Mouse (Mus musculus): Measurements from ENCODE around the gene Tigd3.
"Not testable (repeated sequence)": the region's sequence is repeated elsewhere in the genome, so short reads cannot be mapped to it uniquely, and the experiment has no call there.

The Tigd3 gene

DNA sequence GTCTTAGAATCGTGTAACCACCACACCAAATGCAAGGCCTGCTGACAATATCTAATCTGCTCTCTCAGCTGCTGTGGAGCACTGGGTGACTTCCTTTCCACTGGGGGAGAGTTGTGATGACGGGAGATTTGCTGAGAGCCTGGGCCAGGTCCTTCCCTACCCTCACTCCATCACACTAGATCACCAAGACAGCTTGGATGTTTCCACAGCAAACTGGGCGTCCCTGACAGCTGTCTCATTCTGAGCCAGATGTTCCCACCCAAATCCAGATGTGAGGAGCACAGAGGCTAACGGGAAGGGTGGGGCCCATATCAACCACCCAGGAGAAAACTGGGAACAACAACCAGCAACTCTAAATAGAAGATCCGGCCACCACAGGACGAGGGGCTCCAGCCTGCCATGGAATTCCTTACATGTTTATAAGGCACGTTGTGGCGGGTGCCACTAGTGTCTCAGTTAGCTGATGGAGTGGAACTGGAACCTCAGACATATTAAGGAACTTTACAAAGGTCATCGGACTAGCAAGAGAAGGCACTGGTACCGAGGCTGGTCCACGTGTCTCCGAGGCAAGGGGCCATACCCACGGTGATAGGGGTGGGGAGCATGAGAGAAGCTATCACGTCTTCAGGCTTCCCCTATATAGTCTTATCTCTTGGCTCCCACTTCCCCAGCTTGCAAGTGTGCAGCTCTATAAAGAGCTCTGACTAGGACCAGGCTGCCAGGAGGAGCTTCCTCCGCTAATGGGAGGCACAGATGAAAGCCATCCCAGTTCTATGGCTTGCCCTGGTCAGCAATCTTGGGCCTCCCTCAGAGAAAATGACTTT, 28.4 kb upstream of the Tigd3 start:
- DNase-seq (ENCODE audit: low spot score in 2 of 2), result no peak

DNA sequence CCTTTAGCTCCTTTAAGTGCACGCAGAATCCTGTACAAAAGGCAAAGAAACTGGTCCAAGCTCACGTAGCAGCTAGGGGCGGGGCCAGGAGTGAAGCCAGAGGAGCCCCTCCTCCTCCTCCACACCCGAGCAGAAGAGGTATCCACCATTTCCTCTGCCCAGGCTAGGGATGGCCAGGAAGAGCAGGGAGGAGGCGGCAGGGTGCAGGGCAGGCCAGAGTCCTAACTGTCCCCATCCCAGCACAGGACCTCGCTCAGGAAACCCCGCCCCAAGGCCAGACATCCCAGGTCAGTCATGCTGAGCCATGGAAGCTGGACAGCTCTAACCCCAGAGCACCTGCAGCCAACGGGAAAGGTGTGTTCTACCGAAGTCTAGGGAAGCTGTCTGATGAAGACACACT, 27.8 kb upstream of the Tigd3 start:
- DNase-seq (ENCODE audit: low spot score in 2 of 2), result no peak

DNA sequence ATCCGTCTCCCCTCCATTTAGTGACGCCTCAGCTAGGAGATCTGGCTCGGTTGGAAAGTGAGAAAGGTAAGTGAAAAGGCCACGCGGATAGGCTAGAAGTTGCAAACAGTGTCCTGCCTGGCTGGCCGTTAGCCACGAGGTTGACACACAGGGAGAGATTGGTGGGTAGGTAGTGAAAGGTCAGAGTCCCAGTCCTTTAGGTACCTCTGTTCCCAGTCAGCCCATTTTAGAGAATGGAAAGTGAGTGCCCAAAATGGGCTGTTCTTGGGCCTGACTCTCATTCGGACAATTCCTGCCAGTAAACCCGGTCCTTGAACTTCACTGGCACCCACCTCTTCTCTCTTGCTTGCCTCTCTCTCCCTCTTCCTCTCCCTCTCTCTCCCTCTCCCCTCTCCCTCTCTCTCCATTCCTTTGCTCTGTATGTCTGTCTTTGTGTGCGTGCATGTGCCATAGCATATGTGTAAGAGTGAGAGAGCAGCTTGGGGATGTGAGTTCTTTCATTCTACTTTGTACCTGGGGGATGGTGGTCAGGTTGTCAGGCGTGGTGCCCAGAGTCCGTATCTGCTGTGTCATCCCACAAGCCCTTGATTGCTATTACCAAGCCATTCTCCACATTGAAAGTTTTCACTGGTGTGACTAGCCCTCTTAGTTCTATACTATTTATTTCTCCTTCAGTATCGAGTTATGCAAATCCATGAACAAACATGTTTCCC, 19.2 kb upstream of the Tigd3 start, which contains the start of gene Dpf2:
Dpf2 (minus strand) TSS at position 4 of the 713 bp plus-strand sequence.
- no peak for DNase-seq (ENCODE audit: low spot score in 2 of 2)

DNA sequence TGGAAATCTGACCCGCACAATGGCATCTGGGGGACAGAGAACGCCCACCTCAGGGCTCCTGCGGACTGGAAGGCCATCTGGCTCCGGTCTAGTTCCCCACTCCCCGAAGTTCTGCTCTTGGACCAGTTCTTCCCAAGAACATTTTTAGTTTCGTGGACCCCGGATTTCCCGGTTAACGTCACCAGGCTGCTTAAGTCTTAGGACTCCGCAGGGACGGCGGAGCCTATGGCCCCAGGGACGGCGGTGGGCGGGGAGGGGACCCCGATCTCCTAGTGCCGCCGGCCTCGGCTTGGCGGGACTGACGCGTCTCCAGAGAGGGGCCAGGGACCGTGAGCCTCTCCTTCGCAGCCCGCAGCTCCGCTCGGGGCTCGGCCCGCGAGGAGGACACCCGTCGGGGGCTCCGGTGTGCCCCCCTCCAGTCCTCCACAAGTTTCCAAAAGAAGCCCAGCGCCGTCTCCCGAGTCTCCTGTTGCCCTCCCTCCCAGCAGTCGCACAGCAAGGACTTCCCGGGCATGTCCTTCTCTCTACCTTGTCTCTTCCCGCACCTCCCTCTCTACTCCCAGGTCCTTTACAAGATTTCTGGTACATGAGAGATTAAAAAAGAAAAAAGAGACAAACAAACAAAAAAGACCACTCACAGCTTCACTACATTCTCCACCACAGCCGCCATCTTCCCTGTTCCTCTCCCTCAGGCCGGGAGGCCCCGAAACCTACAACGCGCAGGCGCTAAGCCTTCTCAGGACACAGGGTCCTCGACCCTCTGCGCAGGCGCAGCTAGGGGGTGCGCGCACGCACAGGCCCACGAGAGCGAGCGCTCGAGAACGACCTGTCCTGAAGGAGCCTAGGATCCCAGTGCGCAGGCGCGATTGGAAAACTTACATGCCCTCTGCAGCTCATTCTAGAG, 18.4 kb upstream of the Tigd3 start:
- DNase-seq (ENCODE audit: low spot score in 2 of 2), result peak; percentile 97 to 99

DNA sequence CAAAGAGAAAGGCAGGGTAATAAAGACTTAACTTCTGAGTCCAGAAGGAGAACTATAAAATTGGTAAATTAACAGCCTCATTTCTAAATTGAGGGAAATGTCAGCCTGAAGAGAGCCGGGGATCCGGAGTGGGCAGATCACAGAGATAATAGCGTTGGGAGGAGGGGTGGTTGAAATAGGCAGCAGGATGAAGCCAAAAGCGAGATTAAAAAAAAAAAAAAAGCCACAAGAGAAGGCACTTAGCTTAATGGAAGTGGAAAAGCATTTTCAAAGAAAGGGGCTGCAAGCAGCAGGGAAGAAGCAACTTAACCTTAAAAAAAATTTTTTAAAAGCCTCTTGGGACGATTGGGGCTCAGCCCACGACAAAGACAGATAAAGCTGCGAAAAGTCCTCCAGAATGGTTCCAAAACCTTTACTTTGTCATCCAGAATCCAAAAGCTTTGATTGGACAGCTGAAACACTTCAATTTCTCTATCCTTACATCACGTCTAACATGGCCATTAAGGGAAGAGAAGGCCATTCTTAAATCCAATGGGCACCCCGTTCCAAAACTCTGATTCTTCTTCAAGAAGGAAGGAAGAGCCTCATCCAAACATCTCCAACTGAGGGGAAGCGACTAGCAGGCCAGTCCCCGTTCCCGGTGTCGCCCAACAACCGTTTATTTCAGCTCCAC, 17.6 kb upstream of the Tigd3 start:
- DNase-seq (ENCODE audit: low spot score in 2 of 2), result no peak

DNA sequence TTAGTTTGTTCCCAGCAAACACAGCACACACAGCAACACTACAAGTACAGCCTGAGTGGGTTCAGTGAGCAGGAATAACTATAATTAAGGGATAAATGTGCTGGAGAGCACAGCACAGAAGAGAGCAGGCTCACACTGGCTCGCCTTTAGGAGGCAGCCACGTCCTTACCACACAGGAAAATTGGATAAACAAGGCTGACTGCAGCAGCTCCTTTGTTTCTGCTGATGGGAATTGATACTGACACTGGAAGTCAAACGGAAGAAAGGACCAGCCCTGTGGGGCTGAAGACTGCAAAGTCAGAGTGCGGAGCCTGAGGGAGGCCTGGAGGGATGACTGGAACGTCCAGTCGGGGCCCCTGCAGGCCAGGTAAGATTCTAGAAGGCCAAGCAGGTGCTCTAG, 16.3 kb upstream of the Tigd3 start:
- no peak for DNase-seq (ENCODE audit: low spot score in 2 of 2)

DNA sequence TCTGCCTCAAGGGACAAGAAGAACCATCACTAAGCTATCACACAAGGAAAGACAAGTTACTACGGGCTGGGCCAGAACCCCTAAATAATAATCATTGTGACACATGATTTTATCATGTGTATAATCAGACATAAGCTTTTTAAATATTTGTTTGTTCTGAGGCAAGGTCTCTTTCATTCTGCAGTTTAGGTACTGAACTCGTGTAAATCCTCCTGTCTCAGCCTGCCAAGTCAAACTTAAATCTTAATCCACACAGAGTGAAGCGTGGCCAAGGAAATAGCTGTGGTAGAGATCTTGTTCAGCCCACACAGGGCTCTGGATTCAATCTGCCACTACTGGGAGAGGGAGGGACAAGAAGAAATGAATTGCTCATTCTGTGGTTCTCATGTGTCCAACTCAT, 13.3 kb upstream of the Tigd3 start:
- no peak for DNase-seq (ENCODE audit: low spot score in 2 of 2)

DNA sequence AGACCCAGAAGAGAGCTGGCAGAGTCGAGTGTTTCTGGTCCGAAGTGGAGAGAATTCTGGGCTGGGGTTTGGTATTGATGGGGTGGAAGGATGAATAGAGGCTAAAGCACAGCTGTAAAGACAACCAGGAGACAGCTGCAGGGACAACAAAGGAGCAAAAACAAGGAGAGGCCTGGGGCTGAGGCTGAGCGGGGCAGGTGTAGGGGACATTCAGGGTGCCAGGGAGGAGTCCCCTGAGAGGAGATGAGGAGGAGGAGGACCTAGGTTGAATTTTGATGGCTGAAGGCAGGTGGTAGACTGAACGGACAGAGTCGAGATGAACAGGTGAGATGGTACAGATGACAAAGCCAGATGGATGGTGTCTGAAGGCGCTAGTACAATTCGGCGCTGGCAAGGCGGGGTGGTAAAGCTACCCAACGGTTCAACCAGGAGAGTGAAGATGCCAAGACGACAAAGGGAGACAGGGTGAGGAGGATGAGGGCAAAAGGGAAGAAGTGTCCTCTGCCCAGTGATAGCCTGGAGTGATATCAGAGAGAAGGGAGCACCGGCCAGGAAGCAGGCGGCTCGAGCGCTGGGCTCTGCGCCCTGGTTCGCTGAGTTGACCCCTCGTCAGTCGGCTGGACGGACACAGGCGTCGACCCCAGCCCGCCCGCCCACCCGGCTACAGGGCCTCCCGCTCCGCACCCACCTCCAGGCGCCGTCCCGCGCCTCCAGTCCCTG, 507 bp downstream of the Tigd3 start:
- DNase-seq (ENCODE audit: low spot score in 2 of 2), result no peak

DNA sequence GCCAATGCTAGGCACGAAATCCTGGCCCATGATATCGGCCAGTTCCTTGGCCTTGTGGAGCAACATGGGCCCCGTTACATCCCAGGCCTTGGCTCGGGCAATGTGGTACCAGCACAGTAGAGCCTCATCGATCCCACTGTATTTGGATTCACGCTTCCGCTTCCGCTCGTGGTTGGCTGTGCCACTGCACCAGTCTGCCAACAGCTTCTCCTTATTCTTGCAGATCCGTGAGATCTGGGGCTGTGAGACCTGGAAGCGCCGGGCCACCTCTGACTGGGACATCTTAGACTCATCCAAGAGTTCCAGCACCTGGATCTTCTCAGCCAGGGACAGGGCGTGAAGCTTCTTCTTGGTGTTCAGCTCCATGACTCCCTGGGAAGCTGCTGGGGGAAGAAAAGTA, 1.2 kb downstream of the Tigd3 start:
- DNase-seq (ENCODE audit: low spot score in 2 of 2), result no peak

DNA sequence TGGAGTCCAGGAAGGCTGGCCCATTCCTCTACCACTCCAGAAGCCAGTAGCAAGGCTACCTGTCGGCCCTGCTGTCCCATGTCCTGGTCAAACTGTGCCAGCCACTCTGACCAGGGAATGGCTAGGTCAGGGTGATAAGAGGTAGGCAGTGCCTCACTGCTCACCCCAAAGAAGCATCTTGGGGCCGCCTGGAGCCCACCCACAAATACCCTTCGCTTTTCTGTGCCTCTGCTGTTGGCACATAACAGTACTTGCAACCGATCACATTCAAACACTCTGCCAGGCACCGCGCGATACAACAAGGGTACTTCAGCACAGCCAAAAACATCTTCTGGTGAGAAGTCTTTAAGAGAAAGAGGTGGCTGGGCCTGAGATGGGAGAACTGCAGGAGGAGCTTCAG, 1.7 kb downstream of the Tigd3 start:
- no peak for DNase-seq (ENCODE audit: low spot score in 2 of 2)

DNA sequence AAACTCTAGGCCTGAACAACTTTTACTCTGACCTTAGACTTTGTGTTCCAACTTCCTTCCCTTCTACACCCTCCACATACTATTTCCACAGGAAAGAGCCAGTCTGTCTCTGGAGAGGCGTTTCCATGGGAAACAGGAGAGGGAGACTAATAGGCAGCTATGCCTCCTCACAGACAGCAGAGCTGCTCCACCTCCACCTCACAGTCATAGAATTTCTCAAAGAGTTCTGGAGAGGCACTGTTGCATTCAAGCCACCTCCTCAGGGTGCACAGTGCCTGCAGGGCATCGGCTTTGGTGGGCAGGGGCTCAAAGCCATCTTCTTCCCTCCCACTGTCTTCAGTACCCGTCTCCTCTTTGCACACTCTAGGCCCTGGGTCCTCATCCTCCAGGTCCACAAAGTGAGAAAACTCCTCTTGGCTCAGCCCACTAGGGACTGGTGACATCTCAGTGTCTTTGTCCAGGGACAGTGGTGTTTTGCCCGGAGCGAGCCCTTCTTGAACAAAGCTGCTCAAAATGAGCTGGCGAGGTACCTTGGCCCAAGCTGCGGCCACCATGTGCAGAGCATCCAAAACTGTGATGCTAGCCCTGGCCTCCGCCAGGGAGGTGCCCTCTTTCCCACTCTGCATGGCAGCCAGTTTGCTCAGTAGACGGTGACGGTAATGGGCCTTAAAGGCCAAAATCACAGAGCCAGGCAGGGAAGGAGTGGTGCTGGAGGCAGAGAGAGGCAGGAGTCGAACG, 2.3 kb downstream of the Tigd3 start:
- DNase-seq (ENCODE audit: low spot score in 2 of 2), result no peak

DNA sequence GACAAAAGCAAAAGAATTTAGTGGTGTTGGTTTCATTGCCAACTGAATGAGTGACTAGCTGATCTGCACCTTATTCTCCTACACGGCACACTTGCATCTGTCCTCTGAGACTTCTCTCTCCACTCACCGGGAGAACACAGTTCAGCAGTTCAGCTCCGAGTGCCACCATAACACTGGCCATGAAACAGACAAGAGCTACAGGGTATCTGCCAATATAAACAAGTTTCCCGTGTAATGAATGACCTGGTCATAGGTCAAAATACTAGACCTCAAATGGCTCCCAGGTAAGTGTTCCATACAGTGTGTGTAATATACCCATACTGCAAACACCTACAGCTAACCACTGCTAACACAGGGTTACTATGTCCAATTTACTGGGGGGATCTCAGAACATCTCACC, 4.7 kb downstream of the Tigd3 start:
- DNase-seq (ENCODE audit: low spot score in 2 of 2), result no peak

DNA sequence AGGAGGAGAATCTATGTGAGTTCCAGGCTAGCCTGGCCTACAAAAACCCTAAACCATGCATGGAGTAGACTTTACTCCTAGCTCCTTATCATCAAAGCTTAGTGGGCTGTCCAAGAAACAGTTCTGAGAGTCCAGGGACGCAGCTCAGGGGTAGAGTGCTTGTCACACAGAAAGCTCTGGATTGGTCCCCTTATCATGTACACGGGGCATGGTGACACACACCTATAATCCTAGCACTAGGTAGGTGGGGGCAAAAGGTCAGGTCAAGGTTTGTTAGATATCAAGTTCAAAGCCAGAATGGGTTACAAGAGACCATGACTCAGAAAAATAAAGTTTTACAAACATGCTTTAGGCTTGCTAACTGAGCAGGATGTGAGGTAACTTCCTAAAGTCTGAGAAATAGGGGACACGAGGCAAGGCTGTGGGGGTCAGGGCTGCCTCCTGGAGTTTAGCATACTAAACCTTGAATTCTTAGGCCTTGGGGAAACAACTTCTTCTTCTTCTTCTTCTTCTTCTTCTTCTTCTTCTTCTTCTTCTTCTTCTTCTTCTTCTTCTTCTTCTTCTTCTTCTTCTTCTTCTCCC, 6.6 kb downstream of the Tigd3 start:
- no peak for DNase-seq (ENCODE audit: low spot score in 2 of 2)

DNA sequence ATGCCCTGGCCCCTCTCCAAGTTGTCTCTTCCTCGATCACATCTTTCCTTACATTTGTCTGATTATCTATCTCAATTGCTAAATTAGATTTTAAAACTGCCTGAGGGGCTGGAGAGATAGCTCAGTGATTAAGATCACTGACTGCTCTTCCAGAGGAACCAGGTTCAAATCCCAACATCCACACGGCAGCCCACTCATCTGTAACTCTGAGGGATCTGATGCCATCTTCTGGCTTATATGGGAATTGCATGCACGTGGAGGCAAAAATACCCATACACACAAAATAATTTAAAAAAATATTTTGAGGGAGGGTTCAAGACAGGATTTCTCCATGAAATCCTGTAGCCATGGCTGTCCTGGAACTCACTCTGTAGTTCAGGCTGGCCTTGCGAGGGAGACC, 8.1 kb downstream of the Tigd3 start:
- DNase-seq (ENCODE audit: low spot score in 2 of 2), result no peak

DNA sequence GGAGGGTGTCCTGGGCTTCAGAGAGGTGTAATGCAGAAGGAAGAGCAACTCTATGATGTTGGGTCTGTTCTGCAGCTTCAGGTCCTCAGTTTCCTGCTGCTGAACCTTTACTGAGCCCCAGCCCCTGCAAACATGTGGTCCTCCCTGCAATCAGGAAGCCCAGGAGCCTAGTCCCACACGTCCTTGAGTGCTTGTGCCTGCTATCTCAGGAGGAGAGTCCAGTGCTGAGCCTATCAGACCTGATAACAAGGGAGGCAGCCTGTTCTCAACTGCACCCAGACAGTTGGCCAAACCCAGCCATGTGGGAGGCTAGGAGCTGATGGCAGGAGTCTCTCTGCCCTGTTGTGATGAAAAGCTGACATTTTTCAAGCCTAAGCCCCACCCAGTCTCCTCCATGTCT, 10.0 kb downstream of the Tigd3 start:
- no peak for DNase-seq (ENCODE audit: low spot score in 2 of 2)

DNA sequence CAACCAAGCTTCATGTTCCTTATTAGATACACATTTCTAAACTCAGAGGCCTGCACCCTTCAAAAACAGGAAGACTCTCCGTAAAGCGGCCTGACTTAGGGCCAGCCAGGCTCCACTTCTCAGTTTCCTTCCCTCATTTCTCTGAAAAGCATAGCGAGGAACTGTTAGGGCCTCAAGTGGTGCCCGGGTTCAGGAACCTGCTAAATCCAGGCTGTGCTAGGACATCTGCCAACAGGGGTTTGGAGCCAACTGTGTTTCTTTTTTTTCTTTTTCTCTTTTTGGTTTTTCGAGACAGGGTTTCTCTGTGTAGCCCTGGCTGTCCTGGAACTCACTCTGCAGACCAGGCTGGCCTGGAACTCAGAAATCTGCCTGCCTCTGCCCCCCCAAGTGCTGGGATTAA, 11.9 kb downstream of the Tigd3 start:
- DNase-seq (ENCODE audit: low spot score in 2 of 2), result not testable (repeated sequence)

DNA sequence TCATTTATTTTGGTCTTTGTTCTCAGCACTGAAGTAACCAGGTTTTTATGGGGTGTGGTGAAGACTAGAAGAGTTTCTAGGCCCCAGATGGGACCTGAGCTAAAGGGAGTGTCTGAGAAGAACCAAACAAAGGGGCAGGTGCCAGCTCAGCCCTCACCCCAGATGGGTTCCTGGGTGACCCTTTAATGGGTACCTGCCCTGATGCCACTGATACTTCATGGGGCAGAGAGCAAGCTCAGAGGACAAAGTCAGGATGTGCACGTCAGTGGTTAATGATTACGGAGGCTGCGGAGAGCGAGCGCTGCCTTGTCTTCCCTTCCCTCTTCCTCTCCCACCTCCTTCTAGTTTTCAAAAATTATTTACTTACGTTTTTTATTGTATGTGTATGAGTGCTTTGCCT, 12.8 kb downstream of the Tigd3 start:
- no peak for DNase-seq (ENCODE audit: low spot score in 2 of 2)

DNA sequence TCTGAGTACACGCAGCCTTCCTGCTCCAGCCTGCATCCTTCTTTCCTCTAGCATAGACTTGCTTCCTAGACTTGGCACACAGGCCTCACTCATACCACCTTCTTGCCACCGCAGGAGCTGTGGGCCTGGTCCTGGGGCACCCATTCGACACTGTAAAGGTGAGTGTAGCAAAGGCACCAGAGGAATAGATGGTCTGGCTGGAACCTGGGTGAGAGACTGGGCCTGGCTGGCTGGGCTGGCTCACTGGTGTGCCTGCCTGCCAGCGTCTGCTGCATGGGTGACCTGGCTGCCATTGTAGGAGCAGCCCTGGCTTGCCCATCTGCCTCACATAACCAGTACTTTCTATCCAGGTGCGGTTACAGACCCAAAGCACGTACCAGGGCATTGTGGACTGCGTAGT, 14.2 kb downstream of the Tigd3 start:
- DNase-seq (ENCODE audit: low spot score in 2 of 2), result no peak

DNA sequence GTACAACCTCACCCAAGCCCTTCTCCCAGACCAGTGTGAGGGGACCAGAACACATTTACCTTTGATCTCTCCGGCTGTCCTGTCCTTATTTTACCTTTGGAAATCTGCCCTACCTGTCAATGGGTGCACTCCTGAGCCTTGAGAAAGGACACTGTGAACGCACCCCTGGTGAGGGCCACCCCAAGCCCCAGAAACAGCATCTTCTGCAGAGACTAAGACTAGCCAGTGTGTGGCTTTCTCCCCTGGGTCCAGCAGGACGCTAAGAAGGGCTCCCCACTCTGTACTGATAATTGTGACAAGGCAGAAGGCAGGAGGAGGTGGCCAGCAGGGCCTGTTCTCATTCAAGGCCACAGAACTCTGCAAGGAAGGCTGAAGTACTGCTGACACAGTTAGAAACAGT, 15.0 kb downstream of the Tigd3 start:
- no peak for DNase-seq (ENCODE audit: low spot score in 2 of 2)

DNA sequence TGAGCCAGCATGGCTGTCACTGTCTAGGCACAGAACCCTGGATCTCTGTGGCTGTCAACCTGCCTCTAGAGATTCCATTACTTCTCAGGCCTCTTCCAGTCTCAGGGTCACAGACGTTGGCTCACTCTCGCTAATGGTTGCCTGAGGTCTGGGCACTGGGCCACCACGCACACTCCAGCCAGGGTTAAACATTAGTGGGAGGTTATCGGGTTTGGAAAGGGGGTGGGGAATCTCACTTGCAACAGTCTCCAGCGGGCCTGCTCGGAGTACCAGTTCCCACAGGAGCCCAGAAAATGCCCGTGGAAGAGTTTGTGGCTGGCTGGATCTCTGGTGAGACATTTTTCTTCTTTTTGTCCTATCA, 15.6 kb downstream of the Tigd3 start:
- no peak for DNase-seq (ENCODE audit: low spot score in 2 of 2)

Measured in right cerebral cortex, postnatal 36 days (tissue).